Mouse (Mus musculus) erythroblast, embryonic 14.5 days (primary cell): Measurements from ENCODE around the gene Ltbp1.

Source experiments
- GATA1 ChIP-seq: IDR thresholded peaks from 2 replicates; pipeline ENCODE4 v1.6.1; 2012; ENCODE audit warnings: low read length, inconsistent platforms, mixed read lengths
- TAL1 ChIP-seq: IDR thresholded peaks from 3 replicates; pipeline ENCODE4 v1.6.1; 2012; ENCODE audit warnings: low read length, inconsistent platforms, mixed read lengths

- TF ChIP-seq TAL1, result no peak
- TF ChIP-seq GATA1, result no peak
These were observed 68.5 kb downstream of the Ltbp1 start for GRCm38 (mm10) chr17:75073887-75074286.
